Mouse (Mus musculus): ENCODE results near the gene Commd3.

GRCm38 (mm10) chr2:18710356-18710755 is 38.2 kb downstream of the Commd3 start:
- no peak for TF ChIP-seq TAL1 (IDR thresholded peaks at IDR 0.05; ENCODE audit: low read length)
- TF ChIP-seq GATA1 (IDR thresholded peaks at IDR 0.05; ENCODE audit: low read length), result no peak
